Mouse (Mus musculus): ENCODE measurements around the gene Aprt.

DNA sequence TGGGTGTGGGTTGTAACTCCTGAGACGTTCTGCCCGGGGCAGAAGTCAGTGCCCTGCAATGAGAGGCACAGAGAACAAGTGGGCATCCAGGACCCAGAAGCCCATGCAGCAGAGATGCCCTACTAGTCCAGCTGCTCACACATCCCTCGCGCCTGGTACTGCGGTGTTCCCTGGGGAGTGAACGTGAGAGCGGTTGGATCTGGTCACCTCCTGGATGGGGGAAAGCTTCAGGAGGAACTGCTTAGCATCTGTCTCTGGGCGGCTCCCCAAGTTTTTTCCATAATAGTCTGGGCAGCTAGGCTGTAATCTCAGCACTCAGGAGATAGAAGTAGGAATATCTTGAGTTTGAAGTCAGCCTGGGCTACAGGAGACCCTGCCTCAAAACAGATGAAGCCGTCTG is 8.3 kb upstream of the Aprt start:
- TF ChIP-seq GATA1 (IDR thresholded peaks at IDR 0.05; ENCODE audit: borderline replicate concordance, low read length) = no peak
- TF ChIP-seq FLI1 (IDR thresholded peaks at IDR 0.05; ENCODE audit: low read length) = no peak

All from megakaryocyte, embryonic 14.5 days (primary cell).